Mouse (Mus musculus) midbrain, embryonic 10.5 days (tissue): ENCODE data around the gene Lgalsl. TPM values are rescaled to one million over a fixed set of nuclear protein-coding genes. Genes with fewer than 3 reads are reported as not detected.

ENCODE experiments used
- DNase-seq: peaks from one replicate; pipeline ENCODE4 v3.0.0-alpha.2; 2017; ENCODE audit warnings: low spot score
- H3K27ac ChIP-seq: fragments of 300-500 bp; sonication (generic); replicated peaks from 2 replicates; pipeline ENCODE4 v1.5.1; 2016; ENCODE audit warnings: mild to moderate bottlenecking
- H3K27me3 ChIP-seq: fragments of 300-500 bp; sonication (generic); 2 replicates; pipeline ENCODE4 v1.6.1; 2016; ENCODE audit warnings: low read depth, mild to moderate bottlenecking; ENCODE audit not compliant: poor library complexity, severe bottlenecking
- H3K36me3 ChIP-seq: fragments of 300-500 bp; sonication (generic); 2 replicates; pipeline ENCODE4 v1.6.1; 2016; ENCODE audit warnings: mild to moderate bottlenecking, moderate library complexity
- H3K4me1 ChIP-seq: fragments of 300-500 bp; sonication (generic); 2 replicates; pipeline ENCODE4 v1.6.1; 2016
- H3K4me3 ChIP-seq: fragments of 300-500 bp; sonication (generic); 2 replicates; pipeline ENCODE4 v1.5.1; 2016; ENCODE audit warnings: mild to moderate bottlenecking, moderate library complexity
- H3K9me3 ChIP-seq: fragments of 300-500 bp; sonication (generic); replicated peaks from 2 replicates; pipeline ENCODE4 v1.6.1; 2016; ENCODE audit warnings: mild to moderate bottlenecking
- WGBS: fragments of 180-500 bp; shearing (Covaris S2); methylation state at CpG from one replicate; pipeline ENCODE4 v1.1.7; 2016; 5-methylcytosine and 5-hydroxymethylcytosine counted together
- polyA plus RNA-seq: library from polyadenylated mRNA; unstranded; fragments of >200 nt; fragmentation: Nextera tagmentation; extraction: Ambion mirVana; gene quantifications from 2 replicates; pipeline ENCODE4 v1.2.1, GENCODE M21; 2016

Gene Lgalsl
- polyA plus RNA-seq: 24.4 and 29.0 TPM in 2 replicates

GRCm38 (mm10) chr11:20830686-20831505, at the start of gene Lgalsl:
Gene Lgalsl, minus strand, starts transcription at chr11:20831056.
- Histone ChIP-seq H3K36me3 (peaks cover 33% of the 10 kb centered on the region), H3K4me3 (peak within 1 kb of the TSS; percentile 78), H3K9me3 (no peaks in the 10 kb centered on the region), H3K27me3 (peaks cover 34% of the 10 kb centered on the region), H3K27ac (peak within 1 kb of the TSS; percentile 95), H3K4me1 (peaks cover 40% of the 10 kb centered on the region)
- peak; percentile 78 for DNase-seq
- WGBS: under 1% methylated on average over 102 of the region's 102 CpGs

DNA sequence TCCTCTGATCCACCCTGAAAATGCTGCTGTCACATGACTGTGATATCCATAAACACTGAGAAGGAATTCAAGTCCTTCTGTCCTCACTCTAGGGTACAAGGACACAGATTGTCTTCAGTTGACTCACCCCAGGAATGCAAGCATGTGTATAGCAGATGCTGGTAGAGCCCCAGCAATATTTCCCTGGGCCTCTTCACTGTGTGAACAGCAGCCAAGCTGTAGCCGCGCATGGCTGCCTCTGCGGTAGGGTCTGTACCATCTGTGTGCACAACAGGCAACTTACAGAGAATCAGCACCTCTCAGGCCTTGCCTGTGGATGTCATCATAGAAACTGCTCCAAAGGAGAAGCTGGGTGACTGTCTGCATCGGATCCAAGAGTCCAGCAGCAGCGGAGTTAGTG, 47.8 kb upstream of the Lgalsl start:
- Histone ChIP-seq H3K36me3 (no peaks in the 10 kb centered on the region), H3K9me3 (no peaks in the 10 kb centered on the region), H3K4me3 (no peak overlapping the region), H3K4me1 (peaks cover 15% of the 10 kb centered on the region), H3K27ac (no peak overlapping the region), H3K27me3 (no peaks in the 10 kb centered on the region)
- 92% methylated on average over 5 of the region's 5 CpGs for WGBS
- no peak for DNase-seq

GRCm38 (mm10) chr11:20877578-20878096, 46.8 kb upstream of the Lgalsl start:
- Histone ChIP-seq H3K4me3 (no peak overlapping the region), H3K9me3 (no peaks in the 10 kb centered on the region), H3K36me3 (no peaks in the 10 kb centered on the region), H3K4me1 (peaks cover 8% of the 10 kb centered on the region), H3K27me3 (no peaks in the 10 kb centered on the region), H3K27ac (no peak overlapping the region)
- 91% methylated on average over 3 of the region's 3 CpGs for WGBS
- no peak for DNase-seq

DNA sequence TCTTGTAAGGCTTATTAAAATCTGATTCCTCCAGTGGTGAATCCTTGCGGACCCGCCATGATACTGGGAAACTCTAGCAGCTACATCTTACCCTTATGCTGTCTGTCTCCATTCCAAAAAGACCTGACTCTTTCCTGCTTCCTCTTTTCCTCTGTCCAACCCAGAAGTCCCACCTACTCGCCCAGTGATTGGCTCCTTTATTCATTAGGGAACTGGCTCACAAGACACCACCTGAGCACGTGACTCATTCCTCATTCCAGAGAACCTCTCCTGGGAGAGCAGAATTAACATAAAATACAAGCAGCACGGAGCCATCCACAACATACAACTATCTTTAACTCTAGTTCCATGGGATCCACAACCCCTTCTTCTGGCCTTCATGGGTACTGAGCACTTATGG, 42.5 kb upstream of the Lgalsl start:
- H3K4me1 ChIP-seq: 0 out of 2 replicates have a peak, but pooled peaks cover 1% of the 10 kb centered on the region
- DNase-seq: no peak
- H3K27me3 ChIP-seq: no peaks in the 10 kb centered on the region
- H3K4me3 ChIP-seq: no peak overlapping the region
- 81% methylated on average over 5 of the region's 5 CpGs for WGBS
- H3K27ac ChIP-seq: no peak overlapping the region
- no peaks in the 10 kb centered on the region for H3K36me3 ChIP-seq
- no peaks in the 10 kb centered on the region for H3K9me3 ChIP-seq

DNA sequence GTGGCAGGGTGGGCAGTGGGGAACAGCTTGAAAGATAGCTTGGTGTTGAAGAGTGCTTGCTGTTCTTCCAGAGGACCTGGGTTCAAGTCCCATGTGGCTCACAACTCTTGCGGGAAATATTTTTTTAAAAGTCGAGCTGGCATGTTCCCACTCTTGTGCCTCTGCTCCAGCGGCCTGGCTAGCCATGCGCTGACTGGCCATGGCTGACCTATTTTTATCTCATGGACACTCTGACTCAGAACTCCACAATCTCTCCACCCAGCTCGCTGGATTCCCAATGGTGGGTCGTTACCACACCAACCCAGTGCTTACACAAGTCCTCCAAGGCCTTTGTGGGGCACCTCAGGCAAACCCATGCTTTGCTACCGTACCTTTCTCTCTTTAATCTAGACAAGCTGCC, 42.1 kb upstream of the Lgalsl start:
- no peak overlapping the region for H3K27ac ChIP-seq
- 90% methylated on average over 7 of the region's 7 CpGs for WGBS
- no peaks in the 10 kb centered on the region for H3K9me3 ChIP-seq

GRCm38 (mm10) chr11:20872444-20872843, 41.6 kb upstream of the Lgalsl start:
- no peaks in the 10 kb centered on the region for H3K4me1 ChIP-seq
- H3K9me3 ChIP-seq: no peaks in the 10 kb centered on the region
- 67% methylated on average over 2 of the region's 2 CpGs for WGBS
- no peaks in the 10 kb centered on the region for H3K36me3 ChIP-seq
- H3K27me3 ChIP-seq: no peaks in the 10 kb centered on the region
- H3K27ac ChIP-seq: no peak overlapping the region
- no peak for DNase-seq
- H3K4me3 ChIP-seq: no peak overlapping the region

More for the DNA sequence above, 42.1 kb upstream of the Lgalsl start:
- no peak overlapping the region for H3K4me3 ChIP-seq
- H3K4me1 ChIP-seq: no peaks in the 10 kb centered on the region
- no peaks in the 10 kb centered on the region for H3K27me3 ChIP-seq
- no peaks in the 10 kb centered on the region for H3K36me3 ChIP-seq
- DNase-seq: no peak

- no peaks in the 10 kb centered on the region for H3K4me1 ChIP-seq
- no peaks in the 10 kb centered on the region for H3K27me3 ChIP-seq
- no peaks in the 10 kb centered on the region for H3K36me3 ChIP-seq
- H3K9me3 ChIP-seq: no peaks in the 10 kb centered on the region
- H3K4me3 ChIP-seq: no peak overlapping the region
- H3K27ac ChIP-seq: no peak overlapping the region
- 87% methylated on average over 2 of the region's 2 CpGs for WGBS
- DNase-seq: no peak
Observed at GRCm38 (mm10) chr11:20869927-20870326, 39.1 kb upstream of the Lgalsl start.

DNA sequence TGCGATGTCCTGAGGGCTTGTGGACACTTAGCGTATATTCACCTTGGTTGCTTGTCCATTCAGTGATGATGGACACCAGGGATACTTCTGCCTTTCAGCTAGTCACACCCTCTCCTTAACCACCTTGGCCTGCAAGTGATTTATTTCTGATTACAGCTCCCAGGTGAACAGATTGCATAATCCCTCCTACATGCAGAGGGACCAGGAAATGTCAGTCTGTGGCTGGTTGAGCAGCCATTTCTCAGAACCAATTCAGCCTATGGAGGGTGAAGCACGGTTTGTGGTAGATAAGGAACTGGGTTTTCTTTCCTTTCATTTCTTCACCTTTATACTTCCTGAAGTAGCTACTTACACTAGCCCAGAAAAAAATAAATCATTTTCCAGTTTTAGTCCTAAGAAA, 34.6 kb upstream of the Lgalsl start:
- H3K27me3 ChIP-seq: no peaks in the 10 kb centered on the region
- no peak for DNase-seq
- H3K4me1 ChIP-seq: no peaks in the 10 kb centered on the region
- H3K4me3 ChIP-seq: no peak overlapping the region
- 89% methylated on average over 3 of the region's 3 CpGs for WGBS
- H3K9me3 ChIP-seq: no peaks in the 10 kb centered on the region
- no peaks in the 10 kb centered on the region for H3K36me3 ChIP-seq
- H3K27ac ChIP-seq: no peak overlapping the region

- Histone ChIP-seq H3K9me3 (no peaks in the 10 kb centered on the region), H3K27ac (no peak overlapping the region), H3K36me3 (no peaks in the 10 kb centered on the region), H3K27me3 (no peaks in the 10 kb centered on the region), H3K4me1 (peaks cover 4% of the 10 kb centered on the region), H3K4me3 (no peak overlapping the region)
- WGBS: 77% methylated on average over 6 of the region's 6 CpGs
- DNase-seq: no peak
Observed at GRCm38 (mm10) chr11:20864647-20865046, 33.8 kb upstream of the Lgalsl start.

DNA sequence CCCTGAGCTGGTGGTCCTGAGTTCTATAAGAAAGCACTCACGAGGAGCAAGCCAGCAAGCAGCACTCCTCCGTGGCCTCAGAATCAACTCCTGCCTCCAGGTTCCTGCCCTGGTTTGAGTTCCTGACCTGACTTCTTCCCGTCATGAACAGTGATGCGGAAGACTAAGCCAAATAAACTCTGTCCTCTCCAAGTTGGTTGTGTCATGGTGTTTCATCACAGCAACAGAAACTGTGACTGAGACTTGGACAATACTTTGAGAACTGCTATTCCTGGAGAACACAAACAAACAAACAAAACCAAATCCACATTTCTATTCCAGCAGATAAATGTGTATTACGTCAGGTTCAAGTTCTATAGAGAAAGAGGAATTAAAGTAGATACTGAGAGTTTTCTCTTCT, 31.2 kb upstream of the Lgalsl start:
- Histone ChIP-seq H3K36me3 (no peaks in the 10 kb centered on the region), H3K9me3 (no peaks in the 10 kb centered on the region), H3K4me1 (peaks cover 25% of the 10 kb centered on the region), H3K27ac (no peak overlapping the region), H3K4me3 (no peak overlapping the region), H3K27me3 (0 out of 2 replicates have a peak, but pooled peaks cover 7% of the 10 kb centered on the region)
- 87% methylated on average over 5 of the region's 5 CpGs for WGBS
- DNase-seq: no peak

- Histone ChIP-seq H3K36me3 (no peaks in the 10 kb centered on the region), H3K9me3 (no peaks in the 10 kb centered on the region), H3K27me3 (peaks cover 17% of the 10 kb centered on the region), H3K4me1 (peaks cover 42% of the 10 kb centered on the region), H3K4me3 (no peak overlapping the region), H3K27ac (no peak overlapping the region)
- WGBS: 91% methylated on average over 3 of the region's 3 CpGs
- DNase-seq: no peak
Observed at GRCm38 (mm10) chr11:20860351-20860750, 29.5 kb upstream of the Lgalsl start.

DNA sequence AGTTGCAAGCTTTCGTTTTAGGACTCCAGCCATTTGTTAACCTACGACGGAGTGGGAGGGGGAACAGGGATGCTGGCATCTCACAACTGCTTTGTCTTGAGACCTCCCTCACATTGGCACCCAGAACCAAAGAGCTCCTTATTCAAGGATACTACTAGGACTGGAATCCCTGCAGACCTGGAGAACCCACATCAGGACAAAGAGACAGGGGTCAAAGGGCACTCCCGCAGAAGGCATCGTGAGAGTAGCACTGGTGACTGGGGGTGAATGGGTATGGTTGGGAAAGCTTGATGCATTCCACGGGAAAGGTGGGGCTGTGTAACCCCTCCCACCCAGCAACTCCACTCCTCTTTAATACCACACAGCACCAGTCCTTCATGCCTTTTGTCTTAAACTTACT, 29.0 kb upstream of the Lgalsl start:
- Histone ChIP-seq H3K27ac (no peak overlapping the region), H3K27me3 (peaks cover 17% of the 10 kb centered on the region)

DNA sequence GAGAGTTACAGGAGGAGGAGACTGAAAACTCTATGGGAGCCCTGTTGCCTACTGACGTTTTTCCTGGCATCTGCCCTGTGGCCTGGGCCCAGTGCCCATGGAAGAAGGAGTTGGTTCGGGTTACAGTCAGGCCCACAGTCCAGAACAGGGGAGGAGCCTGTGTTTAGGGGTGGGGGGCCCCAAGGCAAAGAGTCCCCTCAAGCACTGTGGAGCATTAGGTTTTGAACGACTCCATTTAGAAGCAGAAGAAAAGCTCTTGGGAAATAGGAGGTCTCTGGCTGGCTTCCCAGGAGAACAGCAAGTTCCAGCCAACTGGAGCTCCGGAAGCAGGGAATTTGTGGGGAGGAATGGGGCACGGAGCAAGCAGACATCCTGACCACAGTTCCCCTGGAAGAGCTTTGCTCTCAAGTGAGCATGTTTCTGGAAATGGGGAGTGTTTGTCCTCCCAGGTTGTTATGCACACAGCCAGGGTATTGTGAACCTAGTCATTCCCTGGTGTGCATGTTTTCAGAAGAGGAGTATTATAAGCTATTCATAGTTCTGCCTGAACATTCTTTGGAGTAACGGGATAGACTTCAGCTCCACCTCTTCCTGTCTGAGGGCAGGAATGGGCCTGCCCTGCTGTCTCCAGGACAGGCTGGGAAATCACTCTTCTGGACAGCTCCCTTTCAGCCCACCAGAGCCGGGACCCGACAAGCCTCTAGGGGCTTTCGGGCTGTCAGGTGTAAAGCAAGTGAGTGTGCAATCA, 28.2 kb upstream of the Lgalsl start:
- WGBS: 44% methylated on average over 9 of the region's 9 CpGs
- no peak for DNase-seq
- H3K4me3 ChIP-seq: no peak overlapping the region
- no peaks in the 10 kb centered on the region for H3K36me3 ChIP-seq
- peak overlapping the region; percentile 46 for H3K27ac ChIP-seq
- H3K27me3 ChIP-seq: peaks cover 17% of the 10 kb centered on the region
- no peaks in the 10 kb centered on the region for H3K9me3 ChIP-seq
- H3K4me1 ChIP-seq: peaks cover 53% of the 10 kb centered on the region

More for the DNA sequence above, 29.0 kb upstream of the Lgalsl start:
- H3K4me3 ChIP-seq: no peak overlapping the region
- peaks cover 46% of the 10 kb centered on the region for H3K4me1 ChIP-seq
- no peaks in the 10 kb centered on the region for H3K9me3 ChIP-seq
- no peaks in the 10 kb centered on the region for H3K36me3 ChIP-seq
- 53% methylated on average over 6 of the region's 6 CpGs for WGBS
- no peak for DNase-seq
